Mouse (Mus musculus): ENCODE measurements around the gene Adam15. TPM values are rescaled to one million over a fixed set of nuclear protein-coding genes. Genes with fewer than 3 reads are reported as not detected.

The Adam15 gene
- polyA plus RNA-seq, 1 experiment from 2014 or later = 23.2 TPM

DNA sequence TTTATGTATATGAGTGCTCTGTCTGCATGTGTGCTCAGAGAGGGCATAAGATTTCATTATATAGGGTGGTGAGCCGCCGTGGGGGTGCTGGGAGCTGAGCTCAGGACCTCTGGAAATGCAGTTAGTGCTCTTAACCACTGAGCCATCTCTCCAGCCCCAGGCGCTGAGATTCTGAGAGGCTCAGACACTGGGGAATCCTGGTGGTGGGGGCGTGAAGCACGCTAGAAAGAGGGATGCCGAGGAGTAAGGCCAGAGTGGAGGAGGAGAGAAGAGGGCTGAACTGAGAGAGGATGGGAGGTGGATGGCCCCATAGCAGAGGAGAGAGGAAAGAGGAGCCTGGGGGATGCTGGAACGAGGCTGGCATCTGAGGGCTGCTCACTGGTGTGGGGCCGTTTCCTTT lies 14.8 kb upstream of the Adam15 start:
- H3K36me3 ChIP-seq (ENCODE audit: control insufficient read depth, insufficient read depth, low read length) = no peaks in the 10 kb centered on the region
- no peak overlapping the region for H3K4me2 ChIP-seq
- no peak overlapping the region for H3K9ac ChIP-seq (ENCODE audit: low read depth, low read length)
- ATAC-seq (replicated peaks; ENCODE audit: low FRiP score) = no peak
- no peak overlapping the region for H3K27ac ChIP-seq (ENCODE audit: low read depth, low read length)
- H3K4me1 ChIP-seq (replicated peaks; ENCODE audit: control insufficient read depth, insufficient read depth, low read length) = no peaks in the 10 kb centered on the region
- no peak overlapping the region for H3K4me3 ChIP-seq (ENCODE audit: low read depth, low read length)
- WGBS = 67% methylated on average over 8 of the region's 8 CpGs
- DNase-seq (ENCODE audit: low spot score) = no peak
- peaks cover 5% of the 10 kb centered on the region for H3K27me3 ChIP-seq (replicated peaks; ENCODE audit: control insufficient read depth, insufficient read depth, low read length)
- no peaks in the 10 kb centered on the region for H3K9me3 ChIP-seq (ENCODE audit: control insufficient read depth, low read length)

DNA sequence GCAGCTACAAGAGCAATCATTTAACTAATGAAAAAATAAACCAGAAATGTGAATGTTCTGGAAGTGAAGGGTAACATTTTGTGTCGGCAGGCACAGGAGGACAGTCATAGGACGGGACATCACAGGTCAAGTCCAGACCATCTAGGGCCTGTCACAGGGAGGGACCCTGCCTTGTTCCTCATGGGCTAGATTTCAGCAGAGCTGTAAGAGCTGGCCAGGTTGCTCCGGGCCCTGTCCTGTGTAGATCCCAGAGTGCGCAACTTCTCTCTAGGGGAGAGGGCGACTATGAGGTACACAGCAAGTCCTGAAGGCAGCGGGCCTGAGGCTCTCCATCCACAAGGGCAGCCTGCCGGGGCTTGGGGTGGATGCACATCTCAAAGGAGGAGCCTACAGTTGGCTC lies 11.9 kb upstream of the Adam15 start, which contains the start of gene Dcst2:
Dcst2 (plus strand) TSS at position 301 of the 400 bp plus-strand sequence.
- WGBS = 79% methylated on average over 7 of the region's 7 CpGs
- no peak for ATAC-seq (replicated peaks; ENCODE audit: low FRiP score)
- Histone ChIP-seq H3K27me3 (replicated peaks; ENCODE audit: control insufficient read depth, insufficient read depth, low read length) (peaks cover 5% of the 10 kb centered on the region), H3K4me3 (ENCODE audit: low read depth, low read length) (no peak within 1 kb of the TSS), H3K4me2 (no peak within 1 kb of the TSS), H3K9ac (ENCODE audit: low read depth, low read length) (no peak within 1 kb of the TSS), H3K36me3 (ENCODE audit: control insufficient read depth, insufficient read depth, low read length) (no peaks in the 10 kb centered on the region), H3K4me1 (replicated peaks; ENCODE audit: control insufficient read depth, insufficient read depth, low read length) (no peaks in the 10 kb centered on the region), H3K27ac (ENCODE audit: low read depth, low read length) (no peak within 1 kb of the TSS), H3K9me3 (ENCODE audit: control insufficient read depth, low read length) (no peaks in the 10 kb centered on the region)
- DNase-seq (ENCODE audit: low spot score) = no peak

DNA sequence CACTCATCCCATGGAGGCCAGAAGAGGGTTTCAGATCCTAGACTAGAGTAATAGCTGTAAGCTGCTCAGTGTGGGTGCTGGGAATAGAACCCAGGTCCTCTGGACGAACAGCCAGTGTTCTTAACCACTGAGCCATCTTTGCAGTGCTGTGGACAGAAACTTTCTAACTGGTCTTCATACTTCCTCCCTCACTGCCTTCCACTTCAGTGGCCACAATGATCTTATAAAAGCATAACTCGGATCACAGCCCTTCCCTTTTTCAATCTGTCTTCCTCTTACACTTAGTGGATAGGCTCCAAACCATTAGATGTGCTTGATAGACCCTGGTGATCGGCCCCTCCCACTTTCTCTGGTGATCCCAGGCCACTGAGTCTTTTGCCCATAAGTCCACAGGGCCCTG lies 10.4 kb upstream of the Adam15 start:
- H3K4me3 ChIP-seq (ENCODE audit: low read depth, low read length) = no peak overlapping the region
- H3K9me3 ChIP-seq (ENCODE audit: control insufficient read depth, low read length) = no peaks in the 10 kb centered on the region
- no peak overlapping the region for H3K9ac ChIP-seq (ENCODE audit: low read depth, low read length)
- H3K4me2 ChIP-seq = no peak overlapping the region
- no peak overlapping the region for H3K27ac ChIP-seq (ENCODE audit: low read depth, low read length)
- 57% methylated on average over 3 of the region's 3 CpGs for WGBS
- ATAC-seq (replicated peaks; ENCODE audit: low FRiP score) (no peak), DNase-seq (ENCODE audit: low spot score) (no peak)
- no peaks in the 10 kb centered on the region for H3K36me3 ChIP-seq (ENCODE audit: control insufficient read depth, insufficient read depth, low read length)
- peaks cover 6% of the 10 kb centered on the region; the same call in 1 of the 2 replicates for H3K27me3 ChIP-seq (replicated peaks; ENCODE audit: control insufficient read depth, insufficient read depth, low read length)
- H3K4me1 ChIP-seq (replicated peaks; ENCODE audit: control insufficient read depth, insufficient read depth, low read length) = no peaks in the 10 kb centered on the region; the same call in 1 of the 2 replicates

DNA sequence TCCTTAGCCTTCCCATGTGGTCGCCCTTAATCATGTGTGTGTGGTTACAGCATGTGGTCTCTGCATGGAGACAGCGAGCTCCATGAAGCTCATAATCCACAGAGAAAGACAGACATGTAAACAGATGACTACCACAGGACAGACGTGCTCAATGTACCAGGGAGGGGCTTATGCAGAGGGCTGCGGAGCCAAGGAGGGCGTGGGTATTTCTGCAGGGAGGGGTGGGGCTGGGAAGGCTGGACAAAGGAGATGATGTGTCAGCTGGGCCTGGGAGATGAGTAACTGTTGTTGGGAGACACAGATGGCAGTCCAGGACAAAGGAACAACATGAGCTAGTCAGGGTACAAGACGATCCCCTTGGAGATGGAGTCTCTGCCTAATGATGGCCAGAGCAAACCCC lies 9.8 kb upstream of the Adam15 start:
- no peak overlapping the region for H3K9ac ChIP-seq (ENCODE audit: low read depth, low read length)
- no peaks in the 10 kb centered on the region for H3K36me3 ChIP-seq (ENCODE audit: control insufficient read depth, insufficient read depth, low read length)
- no peak overlapping the region for H3K4me2 ChIP-seq
- ATAC-seq (replicated peaks; ENCODE audit: low FRiP score) (no peak), DNase-seq (ENCODE audit: low spot score) (no peak)
- H3K9me3 ChIP-seq (ENCODE audit: control insufficient read depth, low read length) = no peaks in the 10 kb centered on the region
- H3K4me1 ChIP-seq (replicated peaks; ENCODE audit: control insufficient read depth, insufficient read depth, low read length) = no peaks in the 10 kb centered on the region; the same call in 1 of the 2 replicates
- no peak overlapping the region for H3K4me3 ChIP-seq (ENCODE audit: low read depth, low read length)
- no peak overlapping the region for H3K27ac ChIP-seq (ENCODE audit: low read depth, low read length)
- 69% methylated on average over 6 of the region's 6 CpGs for WGBS
- H3K27me3 ChIP-seq (replicated peaks; ENCODE audit: control insufficient read depth, insufficient read depth, low read length) = peaks cover 3% of the 10 kb centered on the region; the same call in 1 of the 2 replicates

DNA sequence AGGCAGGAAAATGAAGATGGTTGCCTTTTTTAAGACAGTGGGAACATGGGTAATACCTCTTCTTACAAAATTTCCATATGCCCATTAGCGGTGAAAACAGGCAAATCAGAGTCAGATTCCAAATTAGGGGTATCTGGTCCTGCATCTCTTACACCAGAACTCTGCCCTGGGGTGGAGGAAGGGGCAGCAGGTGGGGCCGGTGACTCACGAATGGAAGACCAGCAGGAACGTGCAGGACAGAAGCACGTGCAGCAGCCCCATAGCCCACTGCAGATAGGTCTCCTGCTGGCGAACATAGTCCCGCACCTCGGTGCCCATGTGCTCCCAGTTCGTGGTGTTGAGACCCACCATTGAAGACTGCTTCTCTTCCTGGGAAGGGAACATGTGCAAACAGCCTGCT lies 6.2 kb upstream of the Adam15 start:
- Histone ChIP-seq H3K36me3 (ENCODE audit: control insufficient read depth, insufficient read depth, low read length) (no peaks in the 10 kb centered on the region), H3K4me1 (replicated peaks; ENCODE audit: control insufficient read depth, insufficient read depth, low read length) (peaks cover 4% of the 10 kb centered on the region; the same call in 1 of the 2 replicates), H3K9me3 (ENCODE audit: control insufficient read depth, low read length) (no peaks in the 10 kb centered on the region), H3K4me3 (ENCODE audit: low read depth, low read length) (no peak overlapping the region), H3K27ac (ENCODE audit: low read depth, low read length) (no peak overlapping the region), H3K4me2 (no peak overlapping the region), H3K9ac (ENCODE audit: low read depth, low read length) (no peak overlapping the region), H3K27me3 (replicated peaks; ENCODE audit: control insufficient read depth, insufficient read depth, low read length) (peaks cover 3% of the 10 kb centered on the region; the same call in 1 of the 2 replicates)
- WGBS = 66% methylated on average over 9 of the region's 9 CpGs
- ATAC-seq (replicated peaks; ENCODE audit: low FRiP score) (no peak), DNase-seq (ENCODE audit: low spot score) (no peak)

DNA sequence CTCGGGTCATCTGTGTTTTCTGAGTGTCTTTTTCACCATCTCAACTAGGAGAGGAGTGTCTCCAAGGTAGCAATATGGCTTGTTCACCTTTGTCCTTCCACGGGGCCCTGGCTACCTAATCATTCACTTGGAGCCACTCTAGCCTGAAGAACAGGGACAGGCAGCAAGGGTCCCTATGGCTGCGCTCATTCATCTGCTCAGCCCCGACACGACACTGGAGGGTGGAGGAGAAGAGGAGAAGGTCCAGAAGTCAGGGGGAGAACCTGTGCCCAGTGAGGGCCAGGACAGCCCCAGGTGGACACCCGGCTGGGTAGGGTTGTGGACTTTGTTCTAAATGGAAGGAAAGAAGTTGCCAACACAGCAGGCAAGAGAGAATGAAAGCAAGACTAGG lies 5.7 kb upstream of the Adam15 start:
- H3K27me3 ChIP-seq (replicated peaks; ENCODE audit: control insufficient read depth, insufficient read depth, low read length) = peaks cover 6% of the 10 kb centered on the region
- H3K4me1 ChIP-seq (replicated peaks; ENCODE audit: control insufficient read depth, insufficient read depth, low read length) = peaks cover 4% of the 10 kb centered on the region
- H3K4me2 ChIP-seq = no peak overlapping the region
- no peak overlapping the region for H3K9ac ChIP-seq (ENCODE audit: low read depth, low read length)
- no peak overlapping the region for H3K4me3 ChIP-seq (ENCODE audit: low read depth, low read length)
- DNase-seq (ENCODE audit: low spot score) = no peak
- ATAC-seq (replicated peaks; ENCODE audit: low FRiP score) = no peak
- H3K9me3 ChIP-seq (ENCODE audit: control insufficient read depth, low read length) = no peaks in the 10 kb centered on the region
- 66% methylated on average over 6 of the region's 6 CpGs for WGBS
- H3K36me3 ChIP-seq (ENCODE audit: control insufficient read depth, insufficient read depth, low read length) = no peaks in the 10 kb centered on the region
- no peak overlapping the region for H3K27ac ChIP-seq (ENCODE audit: low read depth, low read length)

DNA sequence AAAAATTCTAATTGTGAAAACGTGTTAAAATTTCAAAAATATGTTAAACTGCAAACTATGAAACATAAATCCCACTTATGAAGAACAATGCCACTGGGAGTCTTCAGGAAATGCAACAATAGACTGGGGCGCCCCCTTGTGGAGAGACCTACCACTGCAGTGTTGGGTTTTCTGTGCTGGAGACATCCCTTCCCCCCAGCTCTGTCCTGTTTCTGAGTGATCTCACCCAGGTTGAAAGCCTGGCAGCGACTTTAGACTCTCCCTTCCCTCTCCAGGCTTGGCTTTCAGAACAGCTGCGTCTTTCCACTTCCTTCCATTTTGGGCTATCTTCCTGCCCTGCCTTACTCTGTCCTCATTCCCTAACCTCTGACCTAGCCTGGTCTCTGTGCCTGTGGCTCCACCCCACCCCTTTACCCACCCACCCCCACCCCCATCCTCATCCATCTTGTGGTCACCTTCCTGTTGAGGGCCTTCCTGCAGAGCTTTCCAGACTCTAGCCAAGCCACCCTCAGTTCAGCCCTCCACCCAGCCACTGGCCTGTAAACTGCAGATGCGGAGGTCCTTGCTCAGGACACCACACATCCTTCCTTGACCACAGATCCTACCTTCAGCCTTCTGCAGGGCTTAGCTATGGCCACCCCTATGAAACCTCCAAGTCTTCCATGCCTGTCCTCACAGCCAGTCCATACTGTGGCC lies 5.2 kb upstream of the Adam15 start:
- H3K4me1 ChIP-seq (replicated peaks; ENCODE audit: control insufficient read depth, insufficient read depth, low read length) = peaks cover 9% of the 10 kb centered on the region
- H3K9me3 ChIP-seq (ENCODE audit: control insufficient read depth, low read length) = no peaks in the 10 kb centered on the region
- no peaks in the 10 kb centered on the region for H3K36me3 ChIP-seq (ENCODE audit: control insufficient read depth, insufficient read depth, low read length)
- H3K4me2 ChIP-seq = no peak overlapping the region
- WGBS = 15% methylated on average over 5 of the region's 5 CpGs
- no peak overlapping the region for H3K9ac ChIP-seq (ENCODE audit: low read depth, low read length)
- no peak overlapping the region for H3K27ac ChIP-seq (ENCODE audit: low read depth, low read length)
- no peak overlapping the region for H3K4me3 ChIP-seq (ENCODE audit: low read depth, low read length)
- DNase-seq (ENCODE audit: low spot score) (peak; percentile 76), ATAC-seq (replicated peaks; ENCODE audit: low FRiP score) (no peak; the same call in 1 of the 2 replicates)
- H3K27me3 ChIP-seq (replicated peaks; ENCODE audit: control insufficient read depth, insufficient read depth, low read length) = peaks cover 9% of the 10 kb centered on the region

DNA sequence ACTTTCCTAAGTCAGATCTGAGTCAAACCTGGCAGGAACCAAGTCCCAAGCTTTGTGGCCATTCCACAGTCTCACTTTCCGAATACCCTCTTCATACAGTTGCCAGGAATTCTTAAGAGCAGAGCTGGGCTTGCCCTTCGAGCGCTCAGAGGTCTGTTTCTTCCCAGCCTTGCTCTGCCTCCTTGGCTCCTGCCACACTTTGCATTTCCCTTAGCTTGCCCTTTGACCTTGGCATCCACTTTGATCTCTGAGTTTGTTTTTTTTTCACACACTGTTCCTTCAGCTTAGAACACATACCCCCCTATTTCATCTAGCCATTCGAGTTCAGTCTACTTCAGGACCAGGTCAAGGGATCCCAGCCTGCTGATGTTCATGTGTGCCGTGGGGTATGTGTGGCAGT lies 1.5 kb upstream of the Adam15 start:
- Histone ChIP-seq H3K27me3 (replicated peaks; ENCODE audit: control insufficient read depth, insufficient read depth, low read length) (peaks cover 21% of the 10 kb centered on the region), H3K4me2 (no peak overlapping the region)
- no peak for ATAC-seq (replicated peaks; ENCODE audit: low FRiP score)

More for the DNA sequence above, 1.5 kb upstream of the Adam15 start:
- Histone ChIP-seq H3K4me3 (ENCODE audit: low read depth, low read length) (no peak overlapping the region), H3K4me1 (replicated peaks; ENCODE audit: control insufficient read depth, insufficient read depth, low read length) (peaks cover 13% of the 10 kb centered on the region), H3K27ac (ENCODE audit: low read depth, low read length) (no peak overlapping the region), H3K36me3 (ENCODE audit: control insufficient read depth, insufficient read depth, low read length) (no peaks in the 10 kb centered on the region), H3K9ac (ENCODE audit: low read depth, low read length) (no peak overlapping the region), H3K9me3 (ENCODE audit: control insufficient read depth, low read length) (no peaks in the 10 kb centered on the region)
- no peak for DNase-seq (ENCODE audit: low spot score)
- 73% methylated on average over 5 of the region's 5 CpGs for WGBS

Data from liver, embryonic 11.5 days (tissue).